Mouse (Mus musculus): ENCODE results near the gene Lrtm2. TPM values are rescaled to one million over a fixed set of nuclear protein-coding genes. Genes with fewer than 3 reads are reported as not detected.

Gene Lrtm2
- polyA plus RNA-seq, 1 experiment from 2014 or later, result not detected

GRCm38 (mm10) chr6:119333202-119333601 is 2.6 kb upstream of the Lrtm2 start:
- Histone ChIP-seq H3K4me2 (replicated peaks) (no peak overlapping the region), H3K27me3 (peaks cover 52% of the 10 kb centered on the region), H3K9ac (no peak overlapping the region), H3K27ac (no peak overlapping the region), H3K4me1 (peaks cover 18% of the 10 kb centered on the region), H3K4me3 (no peak overlapping the region), H3K36me3 (no peaks in the 10 kb centered on the region), H3K9me3 (no peaks in the 10 kb centered on the region)
- no peak for ATAC-seq (ENCODE audit: low FRiP score, low read depth)
- WGBS, result 3% methylated on average over 3 of the region's 3 CpGs

DNA sequence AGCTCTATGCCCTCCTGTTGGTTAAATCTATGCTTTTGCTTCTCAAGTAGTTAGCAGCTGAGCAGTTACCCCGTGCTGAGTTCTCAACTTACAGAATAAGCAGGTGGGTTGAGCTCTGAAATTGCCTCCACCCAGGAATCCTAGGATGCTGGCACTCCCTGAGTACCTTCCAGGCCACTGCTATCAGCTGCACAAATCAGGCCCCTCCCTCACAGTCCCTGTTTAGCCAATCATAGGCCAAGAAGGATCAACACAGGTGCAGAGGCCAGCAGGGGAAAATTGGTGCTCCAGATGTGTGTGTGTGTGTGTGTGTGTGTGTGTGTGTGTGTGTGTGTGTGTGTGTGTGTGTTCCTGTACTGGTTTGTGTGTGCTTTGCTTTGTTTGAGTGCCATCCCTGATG is 1.5 kb upstream of the Lrtm2 start:
- Histone ChIP-seq H3K9ac (no peak overlapping the region), H3K4me3 (no peak overlapping the region), H3K27me3 (peaks cover 63% of the 10 kb centered on the region), H3K9me3 (no peaks in the 10 kb centered on the region), H3K4me1 (peaks cover 18% of the 10 kb centered on the region), H3K4me2 (replicated peaks) (no peak overlapping the region), H3K27ac (no peak overlapping the region), H3K36me3 (no peaks in the 10 kb centered on the region)
- no peak for ATAC-seq (ENCODE audit: low FRiP score, low read depth)
- 5% methylated on average over 1 of the region's 1 CpGs for WGBS

DNA sequence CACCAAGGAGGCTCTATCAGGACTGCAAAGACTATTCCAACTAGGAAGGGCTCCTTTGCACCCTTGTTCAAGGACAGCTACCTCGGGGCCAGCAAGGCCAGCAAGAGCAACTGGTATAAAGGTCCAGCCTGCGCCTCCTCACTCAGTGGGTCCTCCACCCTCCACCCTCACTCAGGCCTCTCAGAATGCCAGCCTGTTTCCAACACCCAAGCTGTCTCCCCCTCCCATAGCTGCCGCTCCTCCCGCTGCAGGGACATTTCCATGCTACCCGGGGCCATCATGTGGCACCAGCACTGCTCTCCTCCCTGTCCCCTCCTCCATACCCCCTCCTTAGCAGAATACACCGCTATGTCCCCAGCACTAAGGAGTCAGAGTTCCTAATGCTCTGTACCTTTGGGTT is 630 bp downstream of the Lrtm2 start:
- H3K36me3 ChIP-seq, result no peaks in the 10 kb centered on the region
- H3K4me1 ChIP-seq, result peaks cover 20% of the 10 kb centered on the region
- no peak overlapping the region for H3K9ac ChIP-seq
- no peak for ATAC-seq (ENCODE audit: low FRiP score, low read depth)
- H3K9me3 ChIP-seq, result no peaks in the 10 kb centered on the region
- no peak overlapping the region for H3K27ac ChIP-seq
- no peak overlapping the region for H3K4me3 ChIP-seq
- 9% methylated on average over 6 of the region's 6 CpGs for WGBS
- H3K4me2 ChIP-seq (replicated peaks), result peak overlapping the region; percentile 64; the same call in 1 of the 2 replicates
- peaks cover 84% of the 10 kb centered on the region for H3K27me3 ChIP-seq

DNA sequence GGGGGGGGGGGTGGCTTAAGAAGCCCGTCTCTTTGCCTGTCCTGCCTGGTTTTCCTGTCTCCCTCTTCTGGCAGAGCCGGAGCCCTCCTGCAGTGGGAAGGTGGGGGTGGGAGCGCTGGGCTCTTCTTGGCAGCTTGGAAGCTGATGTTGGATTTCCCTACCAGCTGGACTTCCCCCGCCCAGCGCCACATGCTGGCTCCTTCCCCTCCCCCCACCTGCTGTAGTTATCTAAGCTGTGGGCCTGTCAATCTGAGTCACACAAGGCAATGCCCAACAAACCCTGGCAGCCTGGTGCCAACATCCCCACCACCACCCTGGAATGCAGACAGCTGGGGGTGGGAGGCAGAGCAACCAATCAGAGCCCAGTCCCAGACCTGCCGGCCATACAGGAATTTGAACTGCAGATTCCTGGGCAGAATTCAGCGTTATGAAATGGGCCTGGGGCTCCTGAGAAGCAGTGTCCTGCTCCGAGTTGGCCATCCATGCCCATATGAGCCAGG is 1.3 kb downstream of the Lrtm2 start:
- WGBS, result under 1% methylated on average over 8 of the region's 8 CpGs
- 0 out of 2 replicates have a peak, but pooled peaks have one; percentile 24 for ATAC-seq (ENCODE audit: low FRiP score, low read depth)

GRCm38 (mm10) chr6:119328521-119329115 is 1.9 kb downstream of the Lrtm2 start:
- 5% methylated on average over 11 of the region's 11 CpGs for WGBS
- Histone ChIP-seq H3K27ac (no peak overlapping the region), H3K4me2 (replicated peaks) (no peak overlapping the region), H3K4me3 (no peak overlapping the region), H3K4me1 (peaks cover 26% of the 10 kb centered on the region), H3K9me3 (no peaks in the 10 kb centered on the region), H3K9ac (no peak overlapping the region), H3K27me3 (peaks cover 95% of the 10 kb centered on the region), H3K36me3 (no peaks in the 10 kb centered on the region)
- no peak for ATAC-seq (ENCODE audit: low FRiP score, low read depth)

More for the DNA sequence above, 1.3 kb downstream of the Lrtm2 start:
- Histone ChIP-seq H3K27me3 (peaks cover 90% of the 10 kb centered on the region), H3K9ac (no peak overlapping the region), H3K36me3 (no peaks in the 10 kb centered on the region), H3K4me1 (peaks cover 20% of the 10 kb centered on the region), H3K27ac (no peak overlapping the region), H3K9me3 (no peaks in the 10 kb centered on the region), H3K4me3 (no peak overlapping the region), H3K4me2 (replicated peaks) (no peak overlapping the region)

- H3K27me3 ChIP-seq, result peaks cover 79% of the 10 kb centered on the region
- WGBS, result 15% methylated on average over 7 of the region's 7 CpGs
- no peak for ATAC-seq (ENCODE audit: low FRiP score, low read depth)
- H3K9me3 ChIP-seq, result no peaks in the 10 kb centered on the region
- H3K4me3 ChIP-seq, result no peak overlapping the region
- no peak overlapping the region for H3K9ac ChIP-seq
- H3K36me3 ChIP-seq, result no peaks in the 10 kb centered on the region
- peaks cover 23% of the 10 kb centered on the region for H3K4me1 ChIP-seq
- no peak overlapping the region for H3K4me2 ChIP-seq (replicated peaks)
- no peak overlapping the region for H3K27ac ChIP-seq
Observed at GRCm38 (mm10) chr6:119326541-119326940, 4.0 kb downstream of the Lrtm2 start.

GRCm38 (mm10) chr6:119325978-119326377 is 4.6 kb downstream of the Lrtm2 start:
- H3K9ac ChIP-seq, result no peak overlapping the region
- 75% methylated on average over 6 of the region's 6 CpGs for WGBS
- peaks cover 23% of the 10 kb centered on the region for H3K4me1 ChIP-seq
- H3K4me2 ChIP-seq (replicated peaks), result no peak overlapping the region
- ATAC-seq (ENCODE audit: low FRiP score, low read depth), result no peak
- H3K27ac ChIP-seq, result no peak overlapping the region
- H3K4me3 ChIP-seq, result no peak overlapping the region
- H3K36me3 ChIP-seq, result no peaks in the 10 kb centered on the region
- no peaks in the 10 kb centered on the region for H3K9me3 ChIP-seq
- H3K27me3 ChIP-seq, result peaks cover 74% of the 10 kb centered on the region

- Histone ChIP-seq H3K27me3 (peaks cover 62% of the 10 kb centered on the region), H3K9me3 (no peaks in the 10 kb centered on the region), H3K4me1 (peaks cover 17% of the 10 kb centered on the region), H3K27ac (no peak overlapping the region), H3K36me3 (no peaks in the 10 kb centered on the region), H3K4me3 (no peak overlapping the region), H3K9ac (no peak overlapping the region), H3K4me2 (replicated peaks) (no peak overlapping the region)
- 55% methylated on average over 10 of the region's 10 CpGs for WGBS
- no peak for ATAC-seq (ENCODE audit: low FRiP score, low read depth)
Observed at GRCm38 (mm10) chr6:119324776-119325175, 5.8 kb downstream of the Lrtm2 start.

DNA sequence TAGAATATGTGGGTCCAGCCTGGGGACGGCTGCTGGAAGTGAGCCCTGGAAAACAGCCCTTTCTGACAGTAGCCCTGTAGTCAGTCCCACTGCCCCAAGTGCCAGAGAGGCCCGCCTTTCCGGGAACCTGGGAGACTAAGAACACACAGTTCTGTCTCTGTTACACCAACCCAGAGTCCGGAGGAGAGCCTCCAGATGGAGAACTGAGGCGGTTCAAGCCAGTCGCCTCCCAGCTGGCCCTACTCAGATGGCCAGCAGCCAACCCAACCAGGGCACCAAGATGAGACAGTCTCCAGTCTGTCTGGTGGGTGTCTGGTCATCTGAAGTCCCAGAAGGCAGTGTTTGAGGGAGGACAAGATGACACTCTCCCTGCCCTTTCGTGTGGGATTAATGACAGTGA is 8.8 kb downstream of the Lrtm2 start:
- H3K27me3 ChIP-seq, result peaks cover 31% of the 10 kb centered on the region
- H3K4me1 ChIP-seq, result peaks cover 11% of the 10 kb centered on the region; the same call in 1 of the 2 replicates
- H3K27ac ChIP-seq, result no peak overlapping the region
- 69% methylated on average over 7 of the region's 7 CpGs for WGBS
- no peak overlapping the region for H3K4me3 ChIP-seq
- H3K9ac ChIP-seq, result no peak overlapping the region
- no peaks in the 10 kb centered on the region for H3K9me3 ChIP-seq
- no peak for ATAC-seq (ENCODE audit: low FRiP score, low read depth)
- H3K36me3 ChIP-seq, result no peaks in the 10 kb centered on the region
- H3K4me2 ChIP-seq (replicated peaks), result no peak overlapping the region

- Histone ChIP-seq H3K4me3 (no peak overlapping the region), H3K27me3 (peaks cover 19% of the 10 kb centered on the region), H3K4me2 (replicated peaks) (no peak overlapping the region), H3K36me3 (no peaks in the 10 kb centered on the region), H3K9ac (no peak overlapping the region), H3K9me3 (no peaks in the 10 kb centered on the region), H3K27ac (no peak overlapping the region), H3K4me1 (peaks cover 11% of the 10 kb centered on the region; the same call in 1 of the 2 replicates)
- 24% methylated on average over 16 of the region's 16 CpGs for WGBS
- no peak for ATAC-seq (ENCODE audit: low FRiP score, low read depth)
Observed at GRCm38 (mm10) chr6:119320481-119320880, 10.1 kb downstream of the Lrtm2 start.

GRCm38 (mm10) chr6:119319358-119319757 is 11.2 kb downstream of the Lrtm2 start:
- H3K4me1 ChIP-seq, result peaks cover 8% of the 10 kb centered on the region; the same call in 1 of the 2 replicates
- no peak overlapping the region for H3K4me3 ChIP-seq
- H3K36me3 ChIP-seq, result no peaks in the 10 kb centered on the region
- H3K27ac ChIP-seq, result no peak overlapping the region
- H3K9ac ChIP-seq, result no peak overlapping the region
- H3K9me3 ChIP-seq, result no peaks in the 10 kb centered on the region
- 78% methylated on average over 2 of the region's 2 CpGs for WGBS
- no peak overlapping the region for H3K4me2 ChIP-seq (replicated peaks)
- H3K27me3 ChIP-seq, result peaks cover 8% of the 10 kb centered on the region; the same call in 1 of the 2 replicates
- no peak for ATAC-seq (ENCODE audit: low FRiP score, low read depth)

GRCm38 (mm10) chr6:119318732-119319131 is 11.8 kb downstream of the Lrtm2 start:
- H3K27me3 ChIP-seq, result peaks cover 4% of the 10 kb centered on the region; the same call in 1 of the 2 replicates
- H3K9ac ChIP-seq, result no peak overlapping the region
- WGBS, result 85% methylated on average over 9 of the region's 9 CpGs
- no peak for ATAC-seq (ENCODE audit: low FRiP score, low read depth)
- H3K4me3 ChIP-seq, result no peak overlapping the region
- H3K9me3 ChIP-seq, result no peaks in the 10 kb centered on the region
- H3K4me2 ChIP-seq (replicated peaks), result no peak overlapping the region
- peaks cover 5% of the 10 kb centered on the region for H3K4me1 ChIP-seq
- H3K27ac ChIP-seq, result no peak overlapping the region
- H3K36me3 ChIP-seq, result no peaks in the 10 kb centered on the region
